Mouse (Mus musculus): ENCODE results near the gene Pde10a.
"Not testable (repeated sequence)": the region's sequence is repeated elsewhere in the genome, so short reads cannot be mapped to it uniquely, and the experiment has no call there.

The Pde10a gene

DNA sequence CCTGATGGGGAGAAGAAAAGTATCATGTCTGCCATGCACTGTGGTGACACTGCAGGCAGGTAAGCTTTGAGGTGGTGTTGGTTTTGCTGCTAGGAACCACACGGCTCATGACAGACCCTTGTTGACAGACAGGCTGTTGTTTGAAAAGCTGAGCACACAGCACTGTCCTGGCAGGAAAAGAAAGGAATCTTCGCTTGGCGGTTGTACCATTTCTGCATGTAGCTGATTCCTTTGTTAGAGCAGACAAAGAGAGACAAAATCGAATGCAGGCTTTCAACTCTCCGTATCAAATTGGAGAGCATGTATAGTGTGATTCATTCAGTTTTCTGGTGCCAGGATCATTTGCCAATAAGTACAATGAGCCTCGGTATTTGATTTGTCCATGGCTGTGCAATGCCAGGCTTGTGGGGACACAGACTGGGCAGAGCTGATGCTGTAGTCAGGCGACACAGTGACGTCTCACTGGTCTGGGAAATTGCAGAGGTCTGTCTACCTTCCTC, 122.2 kb downstream of the Pde10a start:
- no peak for DNase-seq (ENCODE audit: low read depth)

DNA sequence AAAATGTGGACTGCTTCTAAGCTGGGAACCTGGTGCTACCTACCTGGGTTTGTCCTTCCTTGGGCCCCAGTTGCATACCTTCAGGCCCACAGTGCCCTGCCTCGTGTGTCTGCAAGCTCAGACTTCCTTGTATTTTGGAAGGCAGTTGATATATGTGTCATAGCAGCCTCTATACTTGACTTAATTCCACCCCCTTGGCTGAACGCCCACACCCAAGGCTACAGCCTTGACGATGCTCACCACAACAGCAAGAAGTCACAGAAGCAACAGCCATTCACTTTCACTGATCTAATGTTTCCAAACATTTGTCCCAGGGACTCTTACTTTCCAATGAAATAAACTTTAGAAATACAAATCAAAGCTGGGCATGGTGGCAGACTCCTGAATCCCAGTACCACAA, 123.1 kb downstream of the Pde10a start:
- DNase-seq (ENCODE audit: low read depth): no peak

DNA sequence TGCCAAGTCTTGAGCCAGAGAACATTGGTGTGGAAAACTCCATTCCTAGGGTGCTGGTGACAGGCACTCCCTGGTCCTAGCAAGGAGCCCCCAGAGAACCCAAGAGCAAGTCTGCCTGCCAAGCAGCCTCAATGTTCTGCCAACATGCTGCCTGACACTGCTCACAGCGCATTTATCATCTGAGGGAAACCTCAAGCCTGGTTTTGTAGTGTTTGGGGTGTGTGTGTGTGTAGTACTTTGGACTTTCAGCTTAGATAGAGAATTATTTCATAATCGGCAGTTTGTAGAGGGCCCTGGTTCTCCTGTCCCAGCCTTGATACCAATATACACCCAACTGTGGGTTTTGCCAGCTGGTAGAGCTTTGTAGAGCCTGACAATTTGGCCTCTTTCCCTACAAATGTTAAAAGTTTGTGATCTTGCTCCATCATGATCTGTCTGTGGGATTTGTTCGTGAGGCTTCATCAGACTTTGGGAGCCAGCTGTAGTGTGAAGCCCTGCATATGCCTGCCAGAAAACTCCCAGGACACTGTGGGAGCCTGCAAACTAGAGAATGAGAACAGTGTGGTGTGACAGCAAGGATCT, 127.6 kb downstream of the Pde10a start:
- no peak for DNase-seq (ENCODE audit: low read depth)

DNA sequence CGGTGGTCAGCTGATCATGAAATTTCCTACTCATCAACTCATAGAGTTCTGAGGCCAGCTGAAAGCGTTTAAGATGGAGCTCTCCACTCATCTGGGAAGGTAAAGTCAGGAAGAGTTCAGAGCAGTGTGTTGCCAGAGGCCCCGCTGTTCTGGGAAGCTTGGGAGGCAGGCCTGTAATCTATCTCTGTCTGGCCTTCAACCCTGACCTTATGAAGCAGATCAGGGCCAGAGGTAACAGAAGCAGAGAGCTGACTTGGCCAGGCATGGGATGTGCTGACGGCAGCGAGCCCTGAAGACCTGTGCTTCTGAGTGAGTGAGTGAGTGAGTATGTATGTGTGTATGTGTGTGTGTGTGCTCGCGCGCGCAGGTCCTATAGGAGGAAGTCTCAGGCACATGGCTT, 132.5 kb downstream of the Pde10a start:
- DNase-seq (ENCODE audit: low read depth): no peak

DNA sequence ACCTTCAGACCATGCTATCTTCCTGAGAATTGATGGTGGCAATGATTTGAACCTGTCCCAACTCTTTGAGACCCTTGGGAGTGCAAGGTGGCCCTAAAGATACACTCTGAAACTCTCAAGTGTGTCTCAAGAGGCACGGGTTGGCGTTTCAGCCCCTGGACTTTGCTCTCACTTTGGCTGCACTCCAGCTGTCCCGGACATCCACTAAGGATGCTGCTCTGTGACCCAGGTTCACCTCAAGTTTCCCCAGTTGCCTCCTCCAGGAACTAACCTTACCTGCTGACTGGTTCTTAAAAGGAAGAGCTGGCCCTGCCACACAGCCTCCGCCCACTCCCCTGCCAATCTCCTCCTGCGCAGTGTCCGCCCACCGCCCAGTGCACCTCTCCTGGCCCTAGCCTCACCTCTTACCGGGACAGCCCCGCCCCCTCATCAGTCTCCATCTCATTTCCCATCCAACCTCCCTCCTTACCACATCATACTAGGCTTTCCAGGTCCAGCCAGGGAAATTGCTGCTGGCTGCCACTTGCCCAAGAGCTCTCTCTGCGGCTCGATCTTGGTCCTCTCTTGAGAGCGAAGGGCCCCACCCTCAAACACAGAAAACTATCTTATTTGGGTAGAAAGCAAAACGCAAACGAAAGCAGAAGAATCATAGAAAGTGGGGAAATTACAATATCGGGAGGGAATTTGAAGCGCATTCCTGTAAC, 133.7 kb downstream of the Pde10a start:
- no peak for DNase-seq (ENCODE audit: low read depth)

DNA sequence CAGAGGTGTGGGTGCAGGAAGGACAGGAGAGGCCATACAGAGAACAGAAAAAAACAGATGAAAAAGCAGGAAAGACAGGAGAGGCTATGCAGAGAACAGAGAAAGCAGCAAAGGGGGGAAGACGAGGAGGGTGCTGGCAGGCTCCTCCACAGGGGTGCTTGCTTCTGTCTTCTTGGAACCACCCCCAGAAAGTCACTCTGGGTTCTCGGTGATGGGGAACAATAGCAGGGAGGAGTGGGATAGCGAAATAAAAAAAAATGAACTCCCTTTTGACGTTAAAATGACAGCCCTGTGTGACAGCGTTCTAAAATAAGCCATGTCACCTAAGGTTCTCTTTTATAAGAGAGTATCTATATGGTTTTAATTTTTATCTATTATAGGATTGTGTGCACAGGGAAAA, 141.7 kb downstream of the Pde10a start:
- DNase-seq (ENCODE audit: low read depth): no peak

DNA sequence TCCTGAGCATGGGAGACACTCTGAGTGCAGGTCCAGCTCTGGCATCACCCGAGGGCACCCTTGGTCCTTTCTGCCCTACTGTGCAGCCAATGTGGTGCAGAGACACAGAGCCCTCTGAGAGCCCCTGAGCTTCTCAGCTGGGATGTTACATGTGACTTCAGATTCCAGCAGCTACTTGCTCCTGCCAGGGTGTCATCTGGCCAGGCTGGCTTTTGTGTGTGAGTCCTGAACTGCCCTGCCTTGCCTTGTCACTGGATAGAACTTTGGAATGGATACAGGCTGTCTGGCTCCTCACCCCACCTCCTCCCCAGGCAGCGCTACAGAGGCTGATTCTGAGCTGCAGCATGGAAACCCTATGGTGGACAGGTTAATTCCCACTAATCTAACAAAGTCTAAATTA, 149.5 kb downstream of the Pde10a start:
- no peak for DNase-seq (ENCODE audit: low read depth)

DNA sequence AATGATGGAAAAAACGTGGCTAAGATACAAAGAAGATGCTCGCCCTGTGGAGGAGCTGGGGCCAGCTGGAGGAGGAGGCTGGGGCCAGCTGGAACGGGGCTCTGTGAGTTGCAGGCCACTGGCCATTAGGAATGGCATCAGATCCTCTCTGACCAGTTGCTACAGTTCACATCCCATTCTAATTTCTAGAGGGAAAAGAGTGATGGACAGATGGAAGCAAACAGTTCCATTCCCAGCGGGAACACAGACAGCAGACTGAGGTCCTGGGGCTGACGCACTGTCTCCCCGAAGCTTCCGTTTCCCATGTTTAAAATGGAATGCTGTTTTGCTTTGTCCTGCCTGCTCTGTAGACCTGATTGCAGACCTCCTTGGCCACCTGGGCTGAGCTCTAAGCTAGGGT, 161.2 kb downstream of the Pde10a start:
- DNase-seq (ENCODE audit: low read depth): no peak

DNA sequence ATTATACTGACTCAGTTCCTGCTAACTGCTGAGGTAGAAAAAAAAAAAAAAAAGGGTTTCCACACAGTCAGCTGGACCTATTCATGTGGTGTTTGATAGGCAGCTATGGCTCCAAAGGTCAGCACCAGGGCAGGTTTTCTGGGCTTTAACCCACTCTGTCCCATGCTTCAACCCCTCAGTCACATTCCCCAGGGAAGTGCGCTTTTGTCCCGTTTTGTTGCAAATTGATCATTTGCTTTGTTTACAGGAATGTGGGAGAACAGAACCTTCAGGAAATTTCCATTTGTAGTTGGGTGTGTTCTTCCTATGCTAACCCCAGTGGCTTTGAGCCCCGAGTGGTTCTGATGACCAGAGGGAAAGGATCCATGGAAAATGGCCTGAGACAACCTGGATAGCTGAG, 162.9 kb downstream of the Pde10a start:
- no peak for DNase-seq (ENCODE audit: low read depth)

DNA sequence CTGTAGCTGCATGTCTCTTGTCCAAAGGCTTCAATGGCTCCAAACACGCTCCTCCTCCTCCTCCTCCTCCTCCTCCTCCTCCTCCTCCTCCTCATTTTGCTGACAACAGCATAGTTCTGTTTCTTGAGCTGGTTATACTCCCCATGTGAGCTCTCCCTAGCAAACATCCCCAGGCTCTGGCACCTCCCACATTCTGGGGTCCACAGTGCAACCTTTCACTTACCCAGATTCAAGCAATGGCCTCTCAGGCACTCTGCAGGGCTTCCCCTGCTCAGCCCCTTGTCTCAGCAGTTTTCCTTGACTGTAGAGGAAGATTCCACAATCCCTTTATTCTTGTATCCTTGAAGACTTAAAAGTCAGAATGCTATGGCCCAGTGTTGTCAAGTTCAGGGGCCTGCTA, 173.1 kb downstream of the Pde10a start:
- DNase-seq (ENCODE audit: low read depth): no peak

DNA sequence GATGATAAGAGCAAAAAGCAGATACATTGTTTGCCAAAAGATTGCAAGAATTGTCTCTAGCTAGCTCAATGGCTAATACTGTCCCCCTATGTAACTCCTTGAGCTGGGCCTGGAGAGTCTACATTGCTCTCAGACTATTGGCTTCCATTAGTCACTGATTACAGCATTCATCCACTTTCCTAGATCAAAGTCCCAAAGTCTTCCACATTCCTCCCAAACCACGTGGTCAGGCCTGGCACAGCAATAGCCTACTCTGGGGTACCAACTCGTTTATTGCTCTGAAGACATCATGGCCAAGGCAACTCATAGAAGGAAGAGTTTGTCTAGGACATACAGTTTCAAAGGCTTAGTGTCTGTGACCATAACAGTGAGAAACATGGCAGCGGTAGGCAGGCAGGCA, 173.6 kb downstream of the Pde10a start:
- no peak for DNase-seq (ENCODE audit: low read depth)

DNA sequence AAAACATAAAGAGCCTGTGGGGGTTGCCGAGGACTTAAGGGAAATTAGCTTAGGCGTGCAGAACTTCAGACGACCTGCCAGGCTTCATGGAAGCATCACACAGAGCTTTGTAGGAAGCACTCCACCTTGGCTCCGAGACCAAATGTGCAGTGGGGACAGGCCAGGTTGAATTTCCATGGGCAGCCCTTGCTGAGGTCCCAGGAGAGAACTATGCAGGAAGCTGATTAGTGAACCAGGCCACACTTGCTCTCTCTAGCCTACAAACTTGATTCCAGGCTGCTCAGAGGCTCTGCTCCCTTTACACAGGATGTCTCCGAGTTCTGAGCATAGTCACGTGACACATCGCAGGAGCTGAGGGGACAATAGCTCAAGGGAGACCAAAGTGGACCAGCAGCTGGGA, 175.9 kb downstream of the Pde10a start:
- DNase-seq (ENCODE audit: low read depth): no peak

DNA sequence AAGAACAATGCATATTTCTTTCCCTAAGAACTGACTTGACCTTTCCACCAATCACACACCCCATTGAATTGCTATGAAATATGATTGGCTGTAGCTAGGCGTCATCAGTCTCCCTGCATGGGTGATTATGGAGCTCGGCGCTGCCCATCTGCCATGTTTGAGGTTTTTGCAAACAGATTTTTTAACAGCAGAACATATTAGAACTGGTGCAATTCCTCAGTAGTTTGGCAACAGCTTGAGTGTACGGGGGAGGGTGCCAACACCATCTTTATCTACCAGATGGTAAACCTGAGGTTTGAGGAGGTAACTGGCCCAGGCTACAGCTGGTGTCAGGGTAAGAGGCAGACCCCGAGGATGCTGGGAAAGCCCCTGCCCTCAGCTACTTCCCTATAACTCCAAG, 177.3 kb downstream of the Pde10a start:
- no peak for DNase-seq (ENCODE audit: low read depth)

DNA sequence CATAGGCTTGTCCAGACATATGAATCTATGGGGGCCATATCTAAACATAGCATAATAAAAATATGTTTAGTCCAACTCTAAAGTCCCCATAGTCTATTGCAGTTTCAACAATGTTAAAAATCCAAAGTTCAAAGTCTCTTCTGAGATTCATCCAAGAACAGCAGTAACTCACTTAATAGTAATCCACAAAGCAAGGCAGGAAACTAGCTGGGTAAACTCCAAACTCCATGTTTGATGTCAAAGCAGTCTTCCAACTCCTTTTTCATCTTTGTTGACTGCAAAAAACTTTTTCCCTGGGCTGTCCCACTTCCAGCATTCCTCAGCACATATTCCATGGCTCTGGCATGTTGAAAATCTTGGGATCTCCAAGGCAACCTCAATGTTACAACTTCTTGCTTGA, 182.8 kb downstream of the Pde10a start:
- no peak for DNase-seq (ENCODE audit: low read depth)

DNA sequence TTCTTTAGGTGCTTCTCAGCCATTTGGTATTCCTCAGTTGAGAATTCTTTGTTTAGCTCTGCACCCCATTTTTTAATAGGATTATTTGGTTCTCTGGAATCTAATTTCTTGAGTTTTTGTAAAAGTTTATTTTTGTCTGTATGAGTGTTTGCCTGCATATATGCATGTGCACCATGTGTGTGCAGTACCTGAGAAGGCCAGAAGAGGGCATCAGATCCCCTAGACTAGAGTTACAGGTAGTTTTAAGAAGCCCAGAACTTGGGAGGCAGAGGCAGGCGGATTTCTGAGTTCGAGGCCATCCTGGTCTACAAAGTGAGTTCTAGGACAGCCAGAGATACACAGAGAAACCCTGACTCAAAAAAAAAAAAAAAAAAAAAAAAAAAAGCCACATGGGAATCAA, 187.6 kb downstream of the Pde10a start:
- DNase-seq (ENCODE audit: low read depth): not testable (repeated sequence)

DNA sequence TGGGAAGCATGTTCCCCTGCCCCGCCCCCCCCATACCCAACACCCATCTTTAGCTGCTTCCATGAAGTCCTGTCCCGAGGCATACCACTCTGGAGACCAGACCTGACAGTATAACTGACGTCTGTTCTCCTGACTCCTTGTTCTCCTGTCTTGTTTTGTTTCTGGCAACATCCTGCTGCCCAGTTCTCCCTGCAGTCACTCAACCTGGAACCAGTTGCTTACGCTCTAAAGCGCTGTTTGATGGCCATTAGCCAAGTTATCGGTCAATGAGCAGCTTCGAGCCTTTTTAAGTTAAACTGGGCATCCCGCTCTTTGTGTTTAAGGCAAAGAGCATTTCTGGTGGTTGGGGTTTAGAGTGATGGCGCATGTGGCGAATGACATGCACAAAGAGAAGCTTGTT, 195.8 kb downstream of the Pde10a start:
- DNase-seq (ENCODE audit: low read depth): no peak

DNA sequence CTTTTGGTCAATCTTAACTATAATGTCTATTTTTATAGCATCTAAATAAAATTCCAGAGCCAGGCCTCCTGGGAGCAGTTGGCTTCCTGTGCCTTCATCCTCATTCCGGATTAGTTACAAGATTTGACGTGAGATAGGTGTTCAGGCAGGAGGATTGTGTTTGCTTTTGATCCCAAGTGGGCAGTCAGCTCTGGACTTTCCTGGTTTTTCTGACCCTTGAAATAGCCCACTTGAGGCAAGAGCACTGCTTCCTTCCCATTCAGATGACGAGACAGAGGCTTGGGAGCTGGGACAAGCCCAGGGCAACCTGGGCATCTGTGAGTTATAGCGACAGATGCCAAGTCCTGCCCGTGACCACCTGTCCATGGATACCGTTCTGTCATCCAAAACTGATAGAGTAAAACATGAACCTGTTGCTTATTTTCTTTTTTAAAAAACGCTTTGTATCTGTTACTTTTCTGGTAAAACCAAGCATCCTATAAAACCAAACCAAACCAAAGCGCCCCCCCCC, 199.3 kb downstream of the Pde10a start:
- DNase-seq (ENCODE audit: low read depth): no peak

DNA sequence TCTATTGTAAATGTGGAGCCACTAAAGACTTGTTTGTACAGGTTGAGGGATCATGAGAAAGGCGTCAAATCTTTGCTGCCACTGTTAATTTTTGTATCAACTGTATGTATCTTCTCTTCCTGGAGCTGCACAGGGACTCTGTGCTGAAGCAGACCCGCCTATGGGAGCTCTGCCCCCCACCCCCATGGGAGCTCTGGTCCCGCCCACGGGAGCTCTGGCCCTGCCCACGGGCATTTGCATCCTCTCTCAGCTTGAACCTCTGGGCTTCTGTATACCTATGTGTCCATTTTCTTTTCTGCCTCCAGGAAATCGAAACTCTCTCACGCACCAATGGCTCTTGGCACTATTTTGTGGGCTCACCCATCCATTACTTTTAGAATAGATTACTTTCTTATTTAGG, 203.5 kb downstream of the Pde10a start:
- DNase-seq (ENCODE audit: low read depth): no peak

DNA sequence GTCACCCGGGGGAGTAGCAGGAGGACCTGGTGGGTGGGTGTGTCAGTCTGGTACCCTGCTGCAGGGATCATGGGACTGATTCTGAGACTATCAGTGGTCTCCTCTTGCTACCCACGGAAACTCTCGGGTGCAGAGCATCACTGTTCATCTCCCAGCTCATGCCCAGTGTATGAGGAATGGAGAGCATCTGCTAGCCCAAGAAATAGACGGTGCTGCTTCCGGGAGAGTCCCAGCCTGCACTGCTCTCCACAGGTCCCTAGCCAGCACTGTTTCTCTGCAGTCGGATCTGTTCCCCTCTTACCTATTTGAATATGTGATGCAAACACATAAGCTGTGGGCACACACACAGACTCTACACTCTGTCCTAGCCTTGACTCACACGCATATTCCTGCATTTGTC, 204.6 kb downstream of the Pde10a start:
- no peak for DNase-seq (ENCODE audit: low read depth)

DNA sequence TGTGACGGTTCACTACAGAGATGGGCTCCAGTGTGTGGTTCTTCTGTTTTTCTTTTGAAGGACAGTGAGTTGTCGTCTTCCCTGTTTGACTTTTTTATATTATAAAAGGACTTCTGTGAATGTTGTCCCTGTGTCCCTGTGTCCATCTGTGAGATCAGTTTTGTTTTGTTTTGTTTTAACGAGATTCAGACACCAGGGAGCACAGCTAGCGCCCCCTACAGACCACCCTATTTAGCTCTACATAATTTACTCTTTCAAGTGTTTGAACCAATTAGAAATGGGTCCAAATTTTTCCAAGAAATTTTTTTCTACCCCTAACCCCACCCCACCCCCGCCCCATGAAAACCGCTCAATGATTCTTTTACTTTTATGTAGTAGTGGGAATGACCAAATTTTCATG, 205.9 kb downstream of the Pde10a start:
- DNase-seq (ENCODE audit: low read depth): no peak

DNA sequence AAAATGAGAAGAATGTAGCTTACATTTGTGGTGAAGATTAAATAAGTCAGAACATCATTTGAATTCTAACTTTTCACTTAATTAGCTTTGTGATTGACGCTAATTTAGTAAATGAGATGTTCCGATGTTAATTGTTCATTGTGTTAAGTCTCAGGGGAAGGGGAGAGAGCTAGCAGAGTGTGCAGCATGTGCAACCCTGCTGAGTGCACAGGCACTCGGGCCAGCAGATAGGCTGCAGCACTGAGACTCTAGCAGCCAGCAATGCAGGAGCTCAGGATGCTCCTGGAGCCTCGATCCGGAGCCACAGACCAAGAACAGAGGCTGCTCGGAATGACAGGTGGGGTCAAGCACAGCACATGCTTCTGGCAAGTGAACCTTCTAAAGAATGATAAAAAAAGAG, 211.1 kb downstream of the Pde10a start:
- DNase-seq (ENCODE audit: low read depth): no peak

DNA sequence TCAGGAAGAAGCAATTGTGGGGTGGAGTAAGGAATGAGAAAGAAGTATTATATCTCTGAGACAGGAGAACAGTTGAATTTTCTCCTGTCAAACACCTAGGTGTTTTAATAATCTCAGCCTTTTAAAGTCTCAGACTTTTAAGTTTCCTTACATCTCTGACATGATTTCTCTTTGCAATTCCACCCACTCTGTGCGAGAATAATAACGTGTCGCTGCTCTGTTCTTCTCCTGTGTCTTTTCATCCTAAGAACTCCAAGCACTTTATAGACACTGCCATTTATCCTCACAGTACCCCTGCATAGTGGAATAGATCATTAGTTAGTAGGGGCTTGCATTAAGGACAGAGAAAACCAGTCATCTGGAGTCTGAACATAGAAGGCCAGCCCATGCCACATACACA, 217.6 kb downstream of the Pde10a start:
- DNase-seq (ENCODE audit: low read depth): no peak

DNA sequence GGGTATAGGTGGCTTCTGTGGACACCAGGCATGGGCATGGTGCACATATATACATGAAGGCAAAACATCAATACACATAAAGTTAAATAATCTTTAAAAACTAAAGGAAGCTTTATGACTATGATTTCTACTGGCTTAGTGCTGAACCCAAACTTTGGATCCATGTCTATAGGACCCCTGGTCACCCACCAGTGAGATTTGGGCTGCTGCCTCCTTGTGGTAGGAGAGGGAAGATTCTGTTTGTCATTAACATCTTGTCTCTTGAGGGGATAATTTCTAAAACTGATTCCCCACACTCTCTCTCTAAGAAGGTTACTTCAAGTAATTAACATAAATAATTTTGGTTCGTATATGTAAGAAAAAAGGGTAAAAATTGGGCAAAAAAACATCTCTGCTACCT, 220.2 kb downstream of the Pde10a start:
- no peak for DNase-seq (ENCODE audit: low read depth)

DNA sequence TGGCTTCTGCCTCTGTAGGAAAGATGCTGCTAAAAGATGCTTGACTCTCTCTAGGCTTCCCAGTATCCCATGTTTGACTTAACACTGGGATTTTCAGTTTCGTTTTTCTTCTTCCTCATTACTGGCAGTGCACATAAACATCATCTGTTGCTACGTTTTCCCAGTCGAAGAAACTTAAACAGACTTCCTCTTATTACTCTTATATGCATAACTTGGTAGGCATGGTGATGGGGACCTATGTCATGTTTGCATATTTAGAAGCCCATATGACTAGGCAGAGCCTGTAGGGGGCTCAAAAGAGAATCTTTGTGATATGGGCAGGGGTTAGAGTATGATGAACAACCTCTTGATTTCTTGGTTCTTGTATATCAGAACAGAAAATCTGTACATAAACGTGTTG, 224.3 kb downstream of the Pde10a start:
- DNase-seq (ENCODE audit: low read depth): no peak

All from fibroblast of lung, adult 2 months (primary cell).